Mouse (Mus musculus) frontal cortex, postnatal 14 days (tissue): ENCODE data around the gene Gmfb.
"Not testable (repeated sequence)": the region's sequence is repeated elsewhere in the genome, so short reads cannot be mapped to it uniquely, and the experiment has no call there.

Source experiments
- DNase-seq, 2 experiments: peaks; one replicate each; pipeline ENCODE4 v3.0.0; 2022; ENCODE audit warnings: low spot score in 2 of 2

Gmfb gene

GRCm38 (mm10) chr14:46821873-46822716 is at the start of gene Gmfb:
Gmfb (minus strand) TSS chr14:46822242.
- DNase-seq, result peak; percentile 93 to 94

GRCm38 (mm10) chr14:46862922-46863321 is 40.9 kb upstream of the Gmfb start:
- no peak for DNase-seq

GRCm38 (mm10) chr14:46853677-46854076 is 31.6 kb upstream of the Gmfb start:
- DNase-seq, result no peak

- DNase-seq, result no peak
Measured at GRCm38 (mm10) chr14:46849769-46850168, 27.7 kb upstream of the Gmfb start.

DNA sequence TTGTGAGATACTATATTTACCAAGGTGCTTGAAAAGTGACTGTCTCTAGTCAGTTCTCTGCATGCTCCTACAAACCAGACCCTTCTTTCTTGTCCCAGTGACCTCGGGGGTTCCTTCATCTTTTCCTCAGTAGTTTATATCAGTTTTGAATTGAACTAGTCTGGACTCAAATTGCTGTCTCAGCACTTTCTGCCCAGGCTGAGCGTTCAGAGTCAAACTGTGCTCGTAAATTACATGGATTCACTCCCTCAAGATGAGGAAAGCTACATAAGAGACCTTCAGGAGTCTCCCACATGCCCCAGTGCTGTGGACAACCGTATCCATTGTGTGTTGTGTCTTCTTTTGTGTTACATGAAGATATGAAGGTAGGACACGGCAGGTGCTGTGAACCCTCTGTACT is 26.7 kb upstream of the Gmfb start:
- no peak for DNase-seq

GRCm38 (mm10) chr14:46848063-46848590 is 26.1 kb upstream of the Gmfb start:
- DNase-seq, result no peak

DNA sequence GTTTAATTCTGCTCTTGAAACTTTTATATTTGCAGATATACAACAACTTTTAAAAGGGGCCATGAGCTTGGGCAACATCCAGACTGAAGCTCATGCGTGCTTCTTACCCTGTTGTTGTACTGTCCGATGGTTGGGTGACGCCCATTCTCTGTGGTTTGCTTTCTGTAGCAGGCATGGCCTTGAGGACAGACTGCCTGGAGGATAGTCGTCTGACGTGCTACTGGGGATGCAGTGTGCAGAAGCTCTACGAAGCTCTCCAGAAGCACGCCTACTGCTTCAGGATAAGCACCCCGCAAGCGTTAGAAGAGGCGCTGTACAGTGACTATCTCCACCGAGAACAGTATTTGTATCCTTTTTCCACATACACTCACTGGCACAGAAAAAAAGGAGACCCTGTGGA is 23.7 kb upstream of the Gmfb start:
- no peak for DNase-seq

- no peak for DNase-seq
Measured at GRCm38 (mm10) chr14:46839326-46839725, 17.3 kb upstream of the Gmfb start.

DNA sequence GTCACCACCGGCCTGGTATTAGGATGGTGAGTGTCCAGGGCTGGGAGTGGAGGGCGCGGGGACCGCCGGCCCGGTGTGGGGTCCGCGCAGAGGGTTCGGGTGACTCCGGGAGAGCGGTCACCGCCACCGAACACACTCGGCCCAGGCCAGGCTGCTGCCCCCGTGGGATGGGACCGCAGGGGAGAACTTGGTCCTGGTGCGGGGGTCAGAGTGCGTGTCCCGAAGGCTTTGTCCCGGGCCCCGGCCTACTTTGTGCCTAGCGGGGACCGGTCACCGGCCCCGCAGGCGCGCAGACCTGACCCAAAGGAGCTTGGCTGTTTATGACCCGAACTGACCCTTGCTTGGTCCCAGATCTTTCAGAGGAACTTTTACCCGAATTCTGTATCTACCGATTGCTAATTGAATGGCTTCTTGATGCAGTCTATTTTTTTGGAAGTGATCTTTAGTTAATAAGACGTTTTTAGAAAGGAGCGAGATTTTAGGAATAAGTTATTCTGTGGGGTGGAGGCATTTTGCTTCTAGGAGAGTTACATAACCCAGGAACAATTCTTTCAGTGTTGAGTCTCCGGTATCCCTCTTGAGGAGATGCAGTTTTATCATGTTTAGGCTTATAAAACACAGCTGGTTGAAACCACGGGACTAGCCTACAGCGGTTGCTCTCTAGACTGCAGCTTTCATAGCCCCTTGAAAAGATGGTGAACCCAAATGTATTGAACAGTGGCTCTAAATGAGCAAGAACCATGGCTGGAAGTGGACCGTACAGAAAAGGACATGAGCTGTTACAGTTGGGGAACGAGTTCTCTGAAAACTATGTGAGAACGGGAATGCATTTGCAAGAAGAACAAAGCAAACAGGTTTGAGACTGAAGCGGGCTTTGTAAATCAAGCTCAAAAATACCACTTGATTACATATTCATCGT is 10.6 kb upstream of the Gmfb start:
- DNase-seq, result peak in 1 of 2 experiments; percentile 8

- peak; percentile 85 to 87 for DNase-seq
Measured at GRCm38 (mm10) chr14:46831837-46832333, 9.8 kb upstream of the Gmfb start, which contains the start of gene Cgrrf1. Cgrrf1 (plus strand) TSS chr14:46832125.

DNA sequence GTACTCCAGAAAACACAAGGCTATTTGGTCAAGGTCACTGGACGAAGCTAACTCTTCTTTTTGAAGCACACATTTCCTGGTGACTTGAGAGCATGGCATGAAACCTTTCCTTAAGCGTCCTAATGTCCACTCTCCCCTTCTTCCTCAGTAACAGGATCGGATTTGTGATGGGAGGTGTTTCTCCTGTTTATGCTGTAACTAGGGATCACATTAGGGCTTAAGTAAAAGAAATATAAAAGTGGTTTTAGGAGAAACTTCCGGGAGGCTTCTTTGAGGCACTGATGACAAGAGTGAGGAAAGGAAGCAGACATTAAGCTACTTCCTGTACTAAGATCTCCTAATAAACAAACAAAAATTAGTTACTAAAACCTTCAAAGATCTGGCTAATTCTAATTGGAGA is 9.3 kb upstream of the Gmfb start:
- DNase-seq, result no peak

- no peak for DNase-seq
Measured at GRCm38 (mm10) chr14:46827430-46827829, 5.4 kb upstream of the Gmfb start.

DNA sequence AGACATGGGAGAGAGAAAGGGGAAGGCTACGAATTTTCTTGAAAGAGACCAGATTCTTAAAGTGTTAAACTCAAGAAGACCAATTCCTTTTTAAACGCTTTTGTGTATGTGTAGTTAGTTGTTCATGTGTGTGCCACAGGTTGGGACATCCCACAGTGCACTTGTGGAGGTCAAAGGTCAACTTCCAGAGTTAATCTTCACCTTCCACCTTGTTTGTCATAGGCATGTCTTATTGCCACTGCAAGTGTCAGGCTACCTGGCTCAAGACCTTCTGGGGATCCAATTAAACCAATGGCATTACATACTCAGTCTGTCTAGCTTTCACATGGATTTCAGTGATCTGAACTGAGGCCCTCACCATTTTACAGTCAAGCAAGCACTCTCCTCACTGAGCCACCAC is 2.0 kb upstream of the Gmfb start:
- DNase-seq, result no peak

- peak in 1 of 2 experiments; percentile 8 for DNase-seq
Measured at GRCm38 (mm10) chr14:46821271-46821872, 670 bp downstream of the Gmfb start.

GRCm38 (mm10) chr14:46819961-46820360 is 2.1 kb downstream of the Gmfb start:
- not testable (repeated sequence) for DNase-seq

- DNase-seq, result no peak
Measured at GRCm38 (mm10) chr14:46818743-46819142, 3.3 kb downstream of the Gmfb start.

DNA sequence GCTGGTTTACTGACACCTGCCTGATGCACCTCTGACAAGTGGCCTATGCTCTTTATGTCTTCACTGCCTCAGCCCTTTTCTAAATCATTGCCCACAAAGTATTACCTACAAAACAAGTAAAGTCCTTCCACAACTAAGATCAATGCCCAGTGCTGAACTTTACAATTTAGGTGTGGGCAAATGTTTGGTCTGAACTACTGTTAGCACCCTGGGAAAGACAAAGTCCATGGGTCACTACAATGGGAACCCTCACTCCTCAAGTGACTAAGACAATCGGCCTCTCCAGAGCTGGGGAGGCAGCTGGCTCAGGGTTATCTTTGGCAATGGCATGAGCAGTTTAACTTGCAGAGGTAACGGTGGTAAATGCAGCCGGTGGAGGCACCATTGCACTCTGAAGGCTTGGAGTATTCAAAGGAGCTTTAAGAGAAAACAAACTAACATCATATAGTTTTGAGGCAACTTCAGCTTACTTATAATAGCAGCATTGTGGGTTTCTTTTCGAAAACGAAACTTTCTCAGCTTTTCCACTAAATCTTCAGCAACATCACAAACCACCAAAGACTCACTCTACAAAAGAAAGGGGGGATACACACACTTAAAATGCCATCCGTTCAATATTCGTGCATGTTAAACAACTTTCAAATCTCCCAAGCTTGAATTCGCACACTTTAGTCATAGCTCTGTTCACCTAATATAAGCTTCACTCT is 5.0 kb downstream of the Gmfb start:
- DNase-seq, result no peak

- no peak for DNase-seq
Measured at GRCm38 (mm10) chr14:46815640-46816039, 6.4 kb downstream of the Gmfb start.

DNA sequence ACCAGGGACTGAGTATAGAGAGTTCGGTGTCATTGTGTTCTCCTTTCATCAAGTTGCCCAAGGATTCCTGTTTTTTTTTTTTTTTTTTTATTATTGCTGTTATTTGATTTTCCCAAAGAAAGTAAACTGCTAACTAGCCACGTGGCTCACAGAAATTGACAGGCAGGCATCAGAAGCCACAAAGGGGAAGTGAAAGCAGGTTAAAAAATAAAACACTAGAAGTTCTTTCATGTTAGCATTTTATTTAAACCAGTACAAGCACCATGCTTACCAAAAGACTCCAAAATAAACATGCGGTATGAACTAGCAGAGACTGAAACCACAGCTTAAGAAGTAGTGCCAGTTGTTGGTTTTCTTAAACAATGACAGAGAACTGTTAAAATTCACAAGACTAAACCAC is 14.1 kb downstream of the Gmfb start:
- DNase-seq, result no peak

GRCm38 (mm10) chr14:46806186-46806585 is 15.9 kb downstream of the Gmfb start:
- DNase-seq, result no peak

GRCm38 (mm10) chr14:46803791-46804190 is 18.3 kb downstream of the Gmfb start:
- no peak for DNase-seq
